Mouse (Mus musculus) liver, embryonic 16.5 days (tissue): Measurements from ENCODE around the gene Aspscr1. TPM values are rescaled to one million over a fixed set of nuclear protein-coding genes. Genes with fewer than 3 reads are reported as not detected.

Experiments
- ATAC-seq: fragments of 200-750 bp; cut with Nextera tagmentation; 2 replicates; pipeline ENCODE4 v1.8.0; 2017; ENCODE audit warnings: low read depth, mild to moderate bottlenecking, moderate number of reproducible peaks, moderate library complexity
- H3K27ac ChIP-seq: fragments of 300-500 bp; sonication (generic); 2 replicates; pipeline ENCODE4 v1.5.1; 2014; ENCODE audit warnings: mild to moderate bottlenecking, low read length
- H3K27me3 ChIP-seq: fragments of 300-500 bp; sonication (generic); 2 replicates; pipeline ENCODE4 v1.6.1; 2014; ENCODE audit warnings: low read depth, low read length, mixed read lengths; ENCODE audit not compliant: control insufficient read depth, insufficient read depth
- H3K36me3 ChIP-seq: fragments of 300-500 bp; sonication (generic); 2 replicates; pipeline ENCODE4 v1.6.1; 2014; ENCODE audit warnings: mild to moderate bottlenecking; ENCODE audit not compliant: control insufficient read depth, insufficient read depth
- H3K4me1 ChIP-seq: fragments of 300-500 bp; sonication (generic); 2 replicates; pipeline ENCODE4 v1.6.1; 2014; ENCODE audit warnings: low read depth, low read length, mixed read lengths; ENCODE audit not compliant: control insufficient read depth
- H3K4me2 ChIP-seq: fragments of 300-500 bp; sonication (generic); 2 replicates; pipeline ENCODE4 v1.6.1; 2014; ENCODE audit warnings: low read depth, low read length, mixed read lengths
- H3K4me3 ChIP-seq: fragments of 300-500 bp; sonication (generic); 2 replicates; pipeline ENCODE4 v1.5.1; 2014; ENCODE audit warnings: low read depth, mild to moderate bottlenecking, low read length
- H3K9ac ChIP-seq: fragments of 300-500 bp; sonication (generic); 2 replicates; pipeline ENCODE4 v1.6.1; 2014; ENCODE audit warnings: low read depth, low read length
- H3K9me3 ChIP-seq: fragments of 300-500 bp; sonication (generic); replicated peaks from 2 replicates; pipeline ENCODE4 v1.6.1; 2016; ENCODE audit warnings: low read length; ENCODE audit not compliant: control insufficient read depth
- WGBS: fragments of 180-500 bp; shearing (Covaris S2); extraction: QIAGEN DNeasy Blood & Tissue Kit; methylation state at CpG from one replicate; pipeline ENCODE4 v1.1.7; 2014; ENCODE audit not compliant: insufficient replicate concordance; 5-methylcytosine and 5-hydroxymethylcytosine counted together
- polyA plus RNA-seq: library from polyadenylated mRNA; unstranded; fragments of >200 nt; fragmentation: Nextera tagmentation; extraction: Ambion mirVana; gene quantifications from 2 replicates; pipeline ENCODE4 v1.2.1, GENCODE M21; 2015

The Aspscr1 gene
- polyA plus RNA-seq, 1 experiment from 2014 or later, result 44.7 TPM

DNA sequence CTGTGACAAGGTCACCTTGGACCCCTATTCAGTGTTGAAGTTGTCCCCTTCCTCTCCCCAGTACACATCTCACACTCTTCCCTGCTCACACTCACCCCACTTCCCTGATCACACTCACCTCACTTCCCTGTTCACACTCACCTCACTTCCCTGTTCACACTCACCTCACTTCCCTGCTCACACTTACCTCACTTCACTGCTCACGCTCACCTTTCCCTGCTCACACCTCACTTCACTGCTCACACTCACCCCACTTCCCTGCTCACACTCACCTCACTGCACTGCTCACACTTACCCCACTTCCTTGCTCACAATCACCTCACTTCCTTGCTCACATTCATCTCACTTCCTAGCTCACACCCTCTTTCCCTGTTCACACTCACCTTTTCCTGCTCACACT, 58.6 kb downstream of the Aspscr1 start:
- Histone ChIP-seq H3K27ac (no peak overlapping the region), H3K4me3 (no peak overlapping the region), H3K9me3 (no peaks in the 10 kb centered on the region), H3K36me3 (no peaks in the 10 kb centered on the region), H3K27me3 (no peaks in the 10 kb centered on the region; the same call in 1 of the 2 replicates), H3K4me2 (no peak overlapping the region), H3K4me1 (peaks cover 6% of the 10 kb centered on the region), H3K9ac (no peak overlapping the region)
- ATAC-seq, result no peak
- WGBS, result 80% methylated on average over 1 of the region's 1 CpGs

DNA sequence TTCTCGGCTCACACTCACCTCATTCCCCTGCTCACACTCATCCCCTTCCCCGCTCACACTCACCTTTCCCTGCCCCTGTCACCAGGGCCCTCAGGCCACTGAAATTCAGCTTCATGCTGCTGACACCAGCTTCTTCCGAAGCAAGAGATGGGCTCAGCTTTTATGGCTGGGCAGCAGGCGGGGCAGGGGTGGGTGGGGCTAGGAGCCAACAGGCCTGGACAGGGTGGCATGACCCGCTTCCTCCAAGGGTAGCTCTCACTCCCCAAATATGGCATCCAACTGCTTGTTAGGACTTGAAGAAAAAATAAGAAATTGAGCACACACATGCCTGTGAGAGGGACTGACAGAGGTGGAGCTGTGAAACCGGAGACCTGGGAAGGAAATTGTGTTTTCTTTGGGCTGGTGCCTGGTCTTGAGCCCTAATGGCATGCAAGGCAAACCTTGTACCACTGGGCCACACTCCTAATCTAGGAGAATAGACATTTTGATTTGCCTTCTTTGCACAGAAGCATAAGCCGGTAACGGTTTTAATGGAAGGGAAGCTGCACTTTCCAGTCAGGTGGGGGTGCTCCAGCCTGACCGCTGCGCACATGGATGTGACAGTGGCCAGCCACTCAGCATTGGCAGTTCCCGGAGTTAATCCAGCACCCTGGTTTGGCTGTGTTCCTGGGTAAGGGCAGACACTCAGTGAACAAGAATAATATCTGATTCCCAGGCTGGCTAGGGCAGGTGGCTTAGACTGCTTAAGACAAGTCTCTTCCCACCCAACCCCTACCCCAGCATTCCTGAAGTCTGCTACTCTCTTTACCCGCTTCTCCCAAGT, 59.3 kb downstream of the Aspscr1 start, which contains the start of gene Cbr2:
Gene Cbr2 (minus strand): TSS at position 257 of the 823 bp plus-strand sequence.
- no peak within 1 kb of the TSS for H3K4me2 ChIP-seq
- H3K4me1 ChIP-seq, result peaks cover 6% of the 10 kb centered on the region
- no peak within 1 kb of the TSS for H3K27ac ChIP-seq
- no peak within 1 kb of the TSS for H3K9ac ChIP-seq
- H3K9me3 ChIP-seq, result no peaks in the 10 kb centered on the region
- H3K36me3 ChIP-seq, result no peaks in the 10 kb centered on the region
- WGBS, result 66% methylated on average over 12 of the region's 12 CpGs
- no peaks in the 10 kb centered on the region; the same call in 1 of the 2 replicates for H3K27me3 ChIP-seq
- no peak for ATAC-seq
- no peak within 1 kb of the TSS for H3K4me3 ChIP-seq

DNA sequence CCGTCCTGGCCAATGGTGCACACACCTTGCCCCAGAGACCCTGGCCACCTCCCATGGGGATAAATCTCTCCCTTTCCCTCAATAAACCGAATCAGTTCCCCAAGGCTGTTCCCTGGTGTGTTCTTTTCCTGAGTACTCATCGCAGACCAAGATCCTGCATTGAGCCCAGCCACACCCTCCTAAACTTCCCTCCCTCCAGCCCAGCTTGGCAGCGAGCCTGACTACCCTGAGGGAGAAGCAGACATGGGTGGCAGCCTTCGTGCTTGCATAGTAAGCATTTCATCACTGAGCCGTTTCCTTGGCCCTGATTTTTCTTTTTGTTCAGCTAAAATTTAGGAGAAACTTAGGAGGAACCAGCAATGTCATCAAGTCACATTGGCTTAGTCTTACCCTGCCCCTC, 60.7 kb downstream of the Aspscr1 start:
- Histone ChIP-seq H3K4me2 (no peak overlapping the region), H3K9me3 (no peaks in the 10 kb centered on the region), H3K4me1 (peaks cover 4% of the 10 kb centered on the region; the same call in 1 of the 2 replicates), H3K27me3 (no peaks in the 10 kb centered on the region; the same call in 1 of the 2 replicates), H3K9ac (no peak overlapping the region), H3K4me3 (no peak overlapping the region), H3K36me3 (no peaks in the 10 kb centered on the region), H3K27ac (no peak overlapping the region)
- ATAC-seq, result no peak
- 50% methylated on average over 6 of the region's 6 CpGs for WGBS

DNA sequence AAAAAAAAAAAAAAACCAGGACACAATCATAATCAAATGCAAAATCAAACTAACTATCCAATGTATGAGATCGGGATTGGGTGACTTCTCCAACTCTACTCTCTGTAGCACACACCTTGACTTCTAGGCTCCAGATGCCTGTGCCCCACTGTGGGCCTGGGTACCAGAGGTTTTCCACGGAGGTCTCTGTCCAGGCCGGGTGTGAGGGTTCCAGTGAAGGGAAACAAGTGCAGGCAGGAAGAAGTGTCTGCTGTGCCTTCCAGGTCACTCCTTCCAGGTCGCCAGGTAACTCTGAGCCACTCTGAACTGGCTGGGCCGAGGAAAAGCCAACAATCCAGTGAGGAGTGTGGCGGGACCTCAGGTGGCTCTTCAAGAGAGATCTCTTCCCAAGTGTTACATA, 63.7 kb downstream of the Aspscr1 start:
- 53% methylated on average over 6 of the region's 6 CpGs for WGBS
- Histone ChIP-seq H3K4me3 (no peak overlapping the region), H3K27me3 (no peaks in the 10 kb centered on the region), H3K9ac (no peak overlapping the region), H3K4me2 (no peak overlapping the region), H3K9me3 (no peaks in the 10 kb centered on the region), H3K36me3 (no peaks in the 10 kb centered on the region), H3K27ac (no peak overlapping the region), H3K4me1 (no peaks in the 10 kb centered on the region)
- ATAC-seq, result no peak

DNA sequence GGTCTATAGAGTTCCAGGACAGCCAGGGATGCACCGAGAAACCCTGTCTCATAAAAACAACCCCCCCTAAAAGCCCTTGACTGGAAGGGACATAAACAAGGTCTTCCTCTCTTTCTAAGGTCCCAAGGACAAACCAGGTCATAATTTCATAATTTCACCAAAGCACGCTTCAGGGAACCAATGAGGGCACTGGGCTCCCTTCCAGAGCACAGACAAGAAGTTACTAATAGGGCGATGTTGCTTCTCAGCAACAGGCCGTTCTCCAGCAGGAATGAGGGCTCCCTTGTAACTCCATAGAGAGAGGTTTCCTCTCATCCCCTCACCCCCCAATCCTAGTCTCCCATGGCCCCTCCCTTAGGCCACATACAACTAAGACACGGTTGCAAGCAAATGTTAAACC, 68.2 kb downstream of the Aspscr1 start:
- ATAC-seq, result no peak
- H3K27ac ChIP-seq, result no peak overlapping the region
- H3K4me1 ChIP-seq, result no peaks in the 10 kb centered on the region
- no peak overlapping the region for H3K4me2 ChIP-seq
- H3K9ac ChIP-seq, result no peak overlapping the region
- no peaks in the 10 kb centered on the region for H3K9me3 ChIP-seq
- no peaks in the 10 kb centered on the region for H3K36me3 ChIP-seq
- no peaks in the 10 kb centered on the region for H3K27me3 ChIP-seq
- H3K4me3 ChIP-seq, result no peak overlapping the region
- WGBS, result 75% methylated on average over 5 of the region's 5 CpGs

DNA sequence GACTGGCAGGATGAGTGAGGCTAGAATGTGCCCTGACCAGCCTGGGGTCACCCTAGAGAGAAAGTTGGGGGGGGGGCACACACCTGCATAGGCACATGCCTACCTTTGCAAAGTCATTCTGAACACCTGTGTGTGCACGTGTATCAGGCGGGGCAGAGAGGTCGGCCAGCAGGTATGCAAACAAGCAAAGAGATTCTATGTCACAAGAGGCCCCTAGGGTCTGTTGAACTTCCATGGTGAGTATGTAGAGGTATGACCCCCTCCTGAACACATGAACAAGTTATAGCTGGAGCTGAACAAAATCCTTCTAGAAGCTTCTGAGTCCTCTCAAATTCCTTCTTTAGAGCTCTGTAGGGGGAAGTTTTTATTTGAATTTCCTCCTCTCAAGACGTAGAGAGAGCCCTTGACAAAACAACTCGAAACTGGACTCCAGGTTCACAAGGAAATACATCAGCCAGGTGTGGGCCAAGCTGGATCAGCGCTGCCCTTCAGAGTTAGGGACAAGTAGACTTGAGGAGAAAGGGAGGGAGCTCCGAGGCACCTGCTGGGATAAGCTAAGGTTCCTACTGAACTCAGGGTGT, 71.4 kb downstream of the Aspscr1 start:
- no peak overlapping the region for H3K9ac ChIP-seq
- no peak overlapping the region for H3K4me3 ChIP-seq
- no peaks in the 10 kb centered on the region for H3K36me3 ChIP-seq
- no peak overlapping the region for H3K27ac ChIP-seq
- H3K9me3 ChIP-seq, result no peaks in the 10 kb centered on the region
- H3K4me1 ChIP-seq, result no peaks in the 10 kb centered on the region
- no peaks in the 10 kb centered on the region for H3K27me3 ChIP-seq
- WGBS, result 57% methylated on average over 7 of the region's 7 CpGs
- H3K4me2 ChIP-seq, result no peak overlapping the region
- no peak for ATAC-seq

DNA sequence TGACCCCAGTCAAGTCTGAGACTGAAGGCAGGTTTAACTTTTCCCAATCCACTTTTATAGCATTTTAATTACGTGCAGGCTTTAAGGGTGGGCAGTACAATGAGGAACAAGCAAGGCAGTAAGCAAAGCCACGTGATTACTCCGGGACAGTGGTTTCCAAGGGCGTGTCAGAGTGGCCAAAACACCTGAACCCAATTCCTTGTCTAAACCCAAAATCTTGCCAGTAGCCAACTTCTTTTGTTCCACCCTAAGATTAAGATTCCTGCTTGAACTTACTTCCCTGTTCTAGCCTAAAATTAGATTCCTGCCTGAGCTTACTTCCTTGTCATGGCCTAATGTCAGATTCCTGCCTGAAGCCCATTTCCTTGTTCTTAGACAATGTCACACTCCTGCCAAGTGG, 75.2 kb downstream of the Aspscr1 start:
- no peak overlapping the region for H3K4me3 ChIP-seq
- no peaks in the 10 kb centered on the region for H3K9me3 ChIP-seq
- no peak overlapping the region for H3K27ac ChIP-seq
- no peak overlapping the region for H3K4me2 ChIP-seq
- no peaks in the 10 kb centered on the region for H3K36me3 ChIP-seq
- H3K9ac ChIP-seq, result no peak overlapping the region
- ATAC-seq, result no peak
- no peaks in the 10 kb centered on the region for H3K4me1 ChIP-seq
- H3K27me3 ChIP-seq, result no peaks in the 10 kb centered on the region
- WGBS, result 46% methylated on average over 4 of the region's 4 CpGs

DNA sequence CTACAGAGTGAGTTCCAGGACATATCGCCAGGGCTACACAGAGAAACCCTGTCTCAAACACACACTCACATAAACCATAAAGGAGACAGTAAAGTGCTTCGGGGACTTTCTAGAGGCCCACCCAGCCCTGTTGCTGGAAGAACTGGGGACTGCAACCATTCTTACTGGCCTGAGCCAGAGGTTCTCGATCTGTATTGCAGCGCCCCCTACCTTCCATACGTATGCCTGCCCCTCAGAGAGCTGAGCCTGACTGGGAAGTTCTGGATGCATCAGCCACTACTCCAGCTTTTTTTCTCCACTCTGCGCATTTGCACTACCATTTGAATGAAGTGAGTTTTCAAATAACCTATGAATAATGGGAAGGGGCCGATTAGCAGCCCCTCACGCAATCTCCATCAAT, 76.7 kb downstream of the Aspscr1 start:
- H3K27ac ChIP-seq, result no peak overlapping the region
- H3K4me3 ChIP-seq, result no peak overlapping the region
- no peaks in the 10 kb centered on the region for H3K9me3 ChIP-seq
- WGBS, result 44% methylated on average over 8 of the region's 8 CpGs
- no peaks in the 10 kb centered on the region for H3K4me1 ChIP-seq
- ATAC-seq, result no peak
- no peaks in the 10 kb centered on the region for H3K27me3 ChIP-seq
- H3K9ac ChIP-seq, result no peak overlapping the region
- H3K36me3 ChIP-seq, result no peaks in the 10 kb centered on the region
- H3K4me2 ChIP-seq, result no peak overlapping the region

DNA sequence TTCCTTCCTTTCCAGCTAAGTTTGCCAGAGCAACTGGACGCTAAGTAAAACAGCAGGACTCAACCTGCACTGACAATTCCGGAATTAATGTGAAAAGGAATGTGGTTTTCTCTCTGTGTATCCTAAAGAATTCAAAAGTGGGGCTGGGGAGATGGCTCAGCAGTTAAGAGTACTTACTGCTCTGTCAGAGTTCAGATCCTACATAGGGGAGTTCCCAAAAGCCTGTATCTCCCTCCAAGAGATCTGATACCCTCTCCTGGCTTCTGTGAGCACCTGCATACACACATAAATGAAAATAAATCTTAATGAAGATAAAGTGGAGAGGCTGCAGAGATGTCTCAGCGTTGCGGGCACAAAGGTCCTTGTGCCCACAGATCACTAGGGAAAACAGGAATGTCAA, 78.8 kb downstream of the Aspscr1 start:
- Histone ChIP-seq H3K9ac (no peak overlapping the region), H3K27ac (no peak overlapping the region), H3K36me3 (no peaks in the 10 kb centered on the region), H3K4me3 (no peak overlapping the region), H3K27me3 (no peaks in the 10 kb centered on the region), H3K4me2 (no peak overlapping the region), H3K9me3 (no peaks in the 10 kb centered on the region), H3K4me1 (no peaks in the 10 kb centered on the region)
- no peak for ATAC-seq
- whole genome bisulfite sequencing, result 67% methylated on average over 4 of the region's 4 CpGs
